Mouse (Mus musculus): ENCODE measurements around the gene Rgs1. TPM values are rescaled to one million over a fixed set of nuclear protein-coding genes. Genes with fewer than 3 reads are reported as not detected.

The Rgs1 gene
- polyA plus RNA-seq, 1 experiment from 2014 or later: 0.86 TPM

DNA sequence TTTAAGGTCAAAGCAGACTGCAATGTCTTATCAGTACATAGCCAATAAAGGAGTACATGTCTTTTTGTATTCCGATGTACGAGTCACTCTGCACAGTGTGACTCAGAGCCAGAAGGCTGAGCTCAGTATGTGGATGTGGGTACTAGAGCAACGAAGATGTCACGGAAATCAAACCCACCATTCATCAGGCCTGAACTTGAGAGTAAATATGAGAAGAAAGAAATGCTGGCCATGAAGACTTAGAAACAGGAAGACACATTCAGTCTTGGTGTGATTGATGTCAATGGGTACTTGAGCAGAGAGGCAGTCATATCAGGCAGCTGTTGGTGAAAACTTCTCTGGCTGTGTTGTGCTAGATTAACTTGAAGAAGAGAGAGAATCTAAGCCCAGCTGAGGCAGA lies 46.1 kb downstream of the Rgs1 start:
- Histone ChIP-seq H3K4me1 (ENCODE audit: control insufficient read depth, insufficient read depth, low read length) (no peaks in the 10 kb centered on the region), H3K27me3 (replicated peaks; ENCODE audit: control insufficient read depth, insufficient read depth, low read length) (no peaks in the 10 kb centered on the region), H3K9ac (ENCODE audit: low read depth, low read length) (no peak overlapping the region), H3K9me3 (ENCODE audit: control insufficient read depth, low read length) (no peaks in the 10 kb centered on the region), H3K4me3 (ENCODE audit: low read length) (no peak overlapping the region), H3K36me3 (ENCODE audit: control insufficient read depth, insufficient read depth, low read length) (no peaks in the 10 kb centered on the region), H3K27ac (ENCODE audit: low read length) (no peak overlapping the region), H3K4me2 (ENCODE audit: low read depth, low read length) (no peak overlapping the region)
- ATAC-seq: no peak
- 77% methylated on average over 4 of the region's 4 CpGs for WGBS

- no peak overlapping the region for H3K9ac ChIP-seq (ENCODE audit: low read depth, low read length)
- no peaks in the 10 kb centered on the region for H3K4me1 ChIP-seq (ENCODE audit: control insufficient read depth, insufficient read depth, low read length)
- no peaks in the 10 kb centered on the region for H3K27me3 ChIP-seq (replicated peaks; ENCODE audit: control insufficient read depth, insufficient read depth, low read length)
- H3K27ac ChIP-seq (ENCODE audit: low read length): no peak overlapping the region
- no peak overlapping the region for H3K4me3 ChIP-seq (ENCODE audit: low read length)
- no peak for ATAC-seq
- H3K9me3 ChIP-seq (ENCODE audit: control insufficient read depth, low read length): no peaks in the 10 kb centered on the region
- H3K4me2 ChIP-seq (ENCODE audit: low read depth, low read length): no peak overlapping the region
- no peaks in the 10 kb centered on the region for H3K36me3 ChIP-seq (ENCODE audit: control insufficient read depth, insufficient read depth, low read length)
- WGBS: 73% methylated on average over 2 of the region's 2 CpGs
These were observed 48.5 kb downstream of the Rgs1 start for GRCm38 (mm10) chr1:144200496-144200895.

GRCm38 (mm10) chr1:144199538-144199937 lies 49.5 kb downstream of the Rgs1 start:
- Histone ChIP-seq H3K4me3 (ENCODE audit: low read length) (no peak overlapping the region), H3K36me3 (ENCODE audit: control insufficient read depth, insufficient read depth, low read length) (no peaks in the 10 kb centered on the region), H3K27ac (ENCODE audit: low read length) (no peak overlapping the region), H3K4me1 (ENCODE audit: control insufficient read depth, insufficient read depth, low read length) (no peaks in the 10 kb centered on the region), H3K9me3 (ENCODE audit: control insufficient read depth, low read length) (no peaks in the 10 kb centered on the region), H3K9ac (ENCODE audit: low read depth, low read length) (no peak overlapping the region), H3K27me3 (replicated peaks; ENCODE audit: control insufficient read depth, insufficient read depth, low read length) (no peaks in the 10 kb centered on the region), H3K4me2 (ENCODE audit: low read depth, low read length) (no peak overlapping the region)
- 59% methylated on average over 1 of the region's 1 CpGs for WGBS
- no peak for ATAC-seq

DNA sequence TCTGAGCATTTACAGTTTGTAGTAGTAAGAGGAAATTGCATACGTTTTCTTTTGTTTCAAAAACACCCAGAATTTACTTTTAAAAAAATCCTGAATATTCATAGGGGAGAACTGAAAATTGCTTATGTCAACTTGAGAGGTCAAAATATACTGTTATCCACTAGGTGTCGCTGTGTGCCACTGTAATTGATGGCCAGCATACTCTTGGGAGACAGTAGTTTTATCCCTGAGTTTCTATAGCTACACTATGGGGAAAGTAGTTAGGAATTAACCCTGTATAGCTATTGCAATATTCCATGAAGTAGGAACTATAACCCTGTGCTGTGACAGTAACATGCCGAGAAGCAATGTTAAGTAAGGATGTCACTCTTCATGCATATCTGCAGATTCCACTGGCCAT lies 51.4 kb downstream of the Rgs1 start:
- Histone ChIP-seq H3K9ac (ENCODE audit: low read depth, low read length) (no peak overlapping the region), H3K4me1 (ENCODE audit: control insufficient read depth, insufficient read depth, low read length) (no peaks in the 10 kb centered on the region), H3K36me3 (ENCODE audit: control insufficient read depth, insufficient read depth, low read length) (no peaks in the 10 kb centered on the region), H3K4me3 (ENCODE audit: low read length) (no peak overlapping the region), H3K27me3 (replicated peaks; ENCODE audit: control insufficient read depth, insufficient read depth, low read length) (no peaks in the 10 kb centered on the region), H3K9me3 (ENCODE audit: control insufficient read depth, low read length) (no peaks in the 10 kb centered on the region), H3K27ac (ENCODE audit: low read length) (no peak overlapping the region), H3K4me2 (ENCODE audit: low read depth, low read length) (no peak overlapping the region)
- peak; percentile 58 for ATAC-seq
- 29% methylated on average over 3 of the region's 3 CpGs for WGBS

Other genes with a start within 250 kb of the Rgs1 start
- 46.9 and 50.0 TPM in 2 replicates for gene Rgs2, start 245.1 kb downstream of the Rgs1 start, polyA plus RNA-seq (2015; fragmentation: Nextera tagmentation; extraction: Ambion mirVana)
- not detected in 2 replicates for gene Rgs13, start 71.9 kb downstream of the Rgs1 start, polyA plus RNA-seq (2015; fragmentation: Nextera tagmentation; extraction: Ambion mirVana)